Mouse (Mus musculus): Measurements from ENCODE around the gene Atp6v1g2.

- TF ChIP-seq CTCF (IDR thresholded peaks at IDR 0.05; ENCODE audit: borderline replicate concordance, extremely low read depth, insufficient read depth, insufficient read length) = no peak
- no peak for TF ChIP-seq POLR2A (IDR thresholded peaks at IDR 0.05; ENCODE audit: borderline replicate concordance, extremely low read depth, insufficient read depth, insufficient read length, poor library complexity, severe bottlenecking)
These were observed 6.9 kb upstream of the Atp6v1g2 start for GRCm38 (mm10) chr17:35226561-35227046.

All from brain, embryonic 14.5 days (tissue).